Mouse (Mus musculus): Measurements from ENCODE around the gene Msrb2. TPM values are rescaled to one million over a fixed set of nuclear protein-coding genes. Genes with fewer than 3 reads are reported as not detected.

Msrb2 gene
- polyA plus RNA-seq, 1 experiment: 67.2 TPM

- Histone ChIP-seq H3K4me3 (ENCODE audit: insufficient read depth, low read depth, low read length) (no peak overlapping the region), H3K27ac (replicated peaks; ENCODE audit: low read depth, low read length) (no peak overlapping the region), H3K4me1 (ENCODE audit: control insufficient read depth, insufficient read depth, insufficient read length, low read length) (peaks cover 3% of the 10 kb centered on the region; the same call in 1 of the 2 replicates)
Measured at GRCm38 (mm10) chr2:19373695-19374094, 2.5 kb downstream of the Msrb2 start.

DNA sequence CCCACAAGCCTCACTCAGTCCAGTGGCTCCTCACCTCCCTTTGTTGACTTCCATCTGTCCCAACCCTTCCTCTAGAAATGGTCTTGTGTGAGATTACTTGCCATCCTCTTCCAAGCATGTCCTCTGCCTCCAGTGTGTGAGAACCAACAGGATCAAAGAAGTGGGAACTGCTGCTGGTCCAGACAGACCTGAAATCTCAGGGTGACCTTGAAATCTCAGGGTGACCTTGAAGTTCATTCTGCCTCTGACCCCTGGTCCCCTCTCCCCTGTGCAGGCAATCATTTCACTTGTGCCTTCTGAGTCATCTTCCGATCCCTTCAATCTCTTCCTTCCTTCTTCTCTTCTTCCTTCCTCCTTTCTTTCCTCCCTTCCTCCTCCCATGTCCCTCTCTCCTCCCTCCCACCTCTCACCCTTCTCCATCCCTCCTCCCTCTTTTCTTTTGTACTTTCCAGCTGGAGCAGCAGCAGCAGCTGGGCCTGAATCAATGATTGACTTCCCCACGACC lies 9.3 kb downstream of the Msrb2 start:
- no peaks in the 10 kb centered on the region for H3K4me1 ChIP-seq (ENCODE audit: control insufficient read depth, insufficient read depth, insufficient read length, low read length)
- H3K27ac ChIP-seq (replicated peaks; ENCODE audit: low read depth, low read length): no peak overlapping the region
- H3K4me3 ChIP-seq (ENCODE audit: insufficient read depth, low read depth, low read length): no peak overlapping the region

- Histone ChIP-seq H3K4me1 (ENCODE audit: control insufficient read depth, insufficient read depth, insufficient read length, low read length) (no peaks in the 10 kb centered on the region), H3K27ac (replicated peaks; ENCODE audit: low read depth, low read length) (no peak overlapping the region), H3K4me3 (ENCODE audit: insufficient read depth, low read depth, low read length) (no peak overlapping the region)
Measured at GRCm38 (mm10) chr2:19380986-19381385, 9.7 kb downstream of the Msrb2 start.

- no peaks in the 10 kb centered on the region for H3K4me1 ChIP-seq (ENCODE audit: control insufficient read depth, insufficient read depth, insufficient read length, low read length)
- no peak overlapping the region for H3K4me3 ChIP-seq (ENCODE audit: insufficient read depth, low read depth, low read length)
- no peak overlapping the region for H3K27ac ChIP-seq (replicated peaks; ENCODE audit: low read depth, low read length)
Measured at GRCm38 (mm10) chr2:19382206-19382605, 11.0 kb downstream of the Msrb2 start.

- Histone ChIP-seq H3K4me1 (ENCODE audit: control insufficient read depth, insufficient read depth, insufficient read length, low read length) (no peaks in the 10 kb centered on the region), H3K27ac (replicated peaks; ENCODE audit: low read depth, low read length) (no peak overlapping the region), H3K4me3 (ENCODE audit: insufficient read depth, low read depth, low read length) (no peak overlapping the region)
Measured at GRCm38 (mm10) chr2:19383006-19383405, 11.8 kb downstream of the Msrb2 start.

DNA sequence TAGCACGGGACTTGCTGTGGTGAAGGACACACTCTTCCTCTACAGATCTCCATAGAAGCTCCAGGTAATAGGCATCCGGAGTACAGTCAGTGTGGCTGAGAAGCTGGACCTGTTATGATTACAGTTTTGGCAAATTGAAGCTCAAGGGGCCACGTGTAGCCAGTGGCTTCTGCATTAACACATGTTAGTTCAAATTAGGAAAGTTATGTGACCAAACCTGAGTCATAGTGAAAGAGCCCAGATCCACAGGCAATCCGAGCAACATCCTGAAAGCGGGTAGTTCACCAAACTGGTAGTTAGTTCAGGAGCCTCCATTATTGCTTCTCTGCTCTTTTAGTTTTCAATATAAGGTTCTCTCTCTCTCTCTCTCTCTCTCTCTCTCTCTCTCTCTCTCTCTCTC lies 14.5 kb downstream of the Msrb2 start:
- Histone ChIP-seq H3K27ac (replicated peaks; ENCODE audit: low read depth, low read length) (no peak overlapping the region), H3K4me1 (ENCODE audit: control insufficient read depth, insufficient read depth, insufficient read length, low read length) (no peaks in the 10 kb centered on the region), H3K4me3 (ENCODE audit: insufficient read depth, low read depth, low read length) (no peak overlapping the region)

GRCm38 (mm10) chr2:19388329-19389103 lies 17.3 kb downstream of the Msrb2 start:
- Histone ChIP-seq H3K4me3 (ENCODE audit: insufficient read depth, low read depth, low read length) (no peak overlapping the region), H3K4me1 (ENCODE audit: control insufficient read depth, insufficient read depth, insufficient read length, low read length) (no peaks in the 10 kb centered on the region), H3K27ac (replicated peaks; ENCODE audit: low read depth, low read length) (no peak overlapping the region)

DNA sequence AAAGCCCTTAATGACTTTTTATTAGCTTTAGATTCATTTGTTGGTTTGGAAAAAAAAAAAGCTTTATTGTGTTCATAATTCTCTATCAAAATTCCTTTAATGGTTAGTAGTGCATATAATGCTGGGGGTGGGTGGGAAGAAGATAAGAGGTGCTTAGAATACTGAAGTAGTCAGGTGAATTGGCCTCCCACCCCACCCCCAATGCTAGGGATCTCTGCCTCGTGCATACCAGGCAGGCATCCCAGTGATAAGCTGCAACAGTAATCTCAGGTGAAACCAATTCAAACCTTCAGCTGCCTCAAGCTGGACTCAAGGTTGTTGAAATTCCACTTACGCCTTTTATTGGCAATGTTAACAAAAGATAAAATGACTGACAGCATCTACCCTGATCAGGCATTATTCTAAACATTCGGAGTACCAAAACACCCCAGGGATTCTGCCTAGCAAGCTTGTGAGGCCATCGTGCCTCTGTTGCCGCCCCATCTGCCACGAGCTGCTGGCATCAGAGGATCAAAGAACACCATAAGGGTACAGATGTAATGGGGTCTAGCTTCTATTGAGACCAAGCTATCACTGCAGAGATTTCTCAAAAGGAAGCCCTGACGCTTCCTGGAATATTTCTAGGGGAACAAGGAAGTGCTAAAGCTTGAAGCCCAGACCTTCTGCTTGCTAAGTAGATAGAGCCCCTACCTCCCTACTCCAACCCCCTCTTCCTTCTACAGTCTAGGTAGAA lies 19.3 kb downstream of the Msrb2 start:
- Histone ChIP-seq H3K4me3 (ENCODE audit: insufficient read depth, low read depth, low read length) (no peak overlapping the region), H3K27ac (replicated peaks; ENCODE audit: low read depth, low read length) (no peak overlapping the region), H3K4me1 (ENCODE audit: control insufficient read depth, insufficient read depth, insufficient read length, low read length) (no peaks in the 10 kb centered on the region)

DNA sequence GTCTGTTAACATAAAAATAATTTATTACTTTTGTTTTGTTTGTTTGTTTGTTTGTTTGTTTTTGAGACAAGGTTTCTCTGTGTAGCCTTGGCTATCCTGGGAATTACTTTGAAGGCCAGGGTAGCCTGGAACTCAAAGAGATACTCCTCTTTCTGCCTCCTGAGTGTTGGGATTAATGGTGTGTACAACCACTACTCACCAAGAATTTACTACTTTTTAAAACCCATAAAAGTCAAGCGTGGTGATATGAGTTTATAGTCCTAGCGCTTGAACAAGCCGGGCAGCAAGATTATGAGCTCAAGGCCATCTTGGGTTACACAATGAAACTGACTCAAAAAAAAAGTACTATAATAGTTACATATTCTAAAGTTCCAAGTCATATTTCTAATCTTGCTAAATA lies 20.4 kb downstream of the Msrb2 start:
- H3K27ac ChIP-seq (replicated peaks; ENCODE audit: low read depth, low read length): no peak overlapping the region
- no peaks in the 10 kb centered on the region for H3K4me1 ChIP-seq (ENCODE audit: control insufficient read depth, insufficient read depth, insufficient read length, low read length)
- no peak overlapping the region for H3K4me3 ChIP-seq (ENCODE audit: insufficient read depth, low read depth, low read length)

GRCm38 (mm10) chr2:19392793-19393192 lies 21.6 kb downstream of the Msrb2 start:
- H3K4me1 ChIP-seq (ENCODE audit: control insufficient read depth, insufficient read depth, insufficient read length, low read length): no peaks in the 10 kb centered on the region
- H3K27ac ChIP-seq (replicated peaks; ENCODE audit: low read depth, low read length): no peak overlapping the region
- no peak overlapping the region for H3K4me3 ChIP-seq (ENCODE audit: insufficient read depth, low read depth, low read length)

GRCm38 (mm10) chr2:19405409-19405808 lies 34.2 kb downstream of the Msrb2 start:
- Histone ChIP-seq H3K4me1 (ENCODE audit: control insufficient read depth, insufficient read depth, insufficient read length, low read length) (no peaks in the 10 kb centered on the region), H3K27ac (replicated peaks; ENCODE audit: low read depth, low read length) (no peak overlapping the region), H3K4me3 (ENCODE audit: insufficient read depth, low read depth, low read length) (no peak overlapping the region)

DNA sequence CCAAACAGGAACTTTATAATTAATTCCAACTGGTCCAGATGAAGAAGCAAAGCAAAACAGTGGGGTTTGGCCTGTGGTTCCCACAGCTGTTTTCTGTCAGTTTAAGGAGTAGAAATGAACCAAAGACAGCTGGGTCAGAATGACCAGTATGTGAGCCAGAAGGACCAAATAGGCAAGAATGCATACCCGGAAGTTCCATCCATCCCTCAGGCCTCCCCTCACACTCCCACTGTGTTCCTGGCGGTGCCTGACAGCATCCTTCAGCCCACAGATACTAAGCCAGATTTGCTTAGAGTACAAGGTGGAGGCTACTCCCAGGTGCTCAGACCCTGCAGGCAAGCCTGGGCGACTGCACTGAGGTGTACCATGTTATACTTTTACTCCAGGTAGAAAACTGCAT lies 35.3 kb downstream of the Msrb2 start:
- Histone ChIP-seq H3K4me3 (ENCODE audit: insufficient read depth, low read depth, low read length) (no peak overlapping the region), H3K27ac (replicated peaks; ENCODE audit: low read depth, low read length) (no peak overlapping the region), H3K4me1 (ENCODE audit: control insufficient read depth, insufficient read depth, insufficient read length, low read length) (no peaks in the 10 kb centered on the region)

DNA sequence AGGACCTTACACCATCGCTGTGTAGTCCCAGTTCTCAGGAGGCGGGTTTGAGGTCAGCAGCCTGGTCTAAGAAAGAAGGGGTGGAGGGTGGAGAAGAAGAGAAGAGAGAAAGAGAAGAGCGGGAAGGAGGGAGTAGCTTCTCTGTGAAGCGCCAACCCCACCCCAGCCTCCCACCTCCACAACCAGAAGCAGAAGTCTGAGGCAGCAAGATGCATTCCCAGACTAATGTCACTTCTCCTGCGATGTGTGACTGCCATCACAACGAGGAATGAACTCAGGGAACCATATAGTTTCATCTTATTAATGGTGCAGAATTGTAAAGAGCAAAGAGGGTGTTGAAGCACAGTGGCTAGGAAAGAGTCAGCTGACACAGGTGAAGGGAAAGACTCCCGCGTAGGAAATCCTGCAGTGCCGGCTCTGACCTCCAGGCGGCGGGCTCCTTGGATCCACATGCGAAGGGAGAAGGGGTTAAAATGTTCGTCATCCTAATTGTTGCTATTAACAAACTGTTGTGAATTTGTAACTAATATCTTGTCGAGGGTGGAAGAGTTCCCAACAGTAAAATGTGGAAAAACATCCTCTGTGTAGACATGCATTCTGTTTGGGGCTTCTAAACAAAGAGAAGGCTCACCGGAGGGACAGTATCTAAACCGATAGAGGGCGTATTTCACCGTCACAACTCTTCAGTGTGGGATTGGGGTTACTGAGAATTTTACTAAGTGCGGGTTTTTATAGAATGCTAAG lies 43.2 kb downstream of the Msrb2 start:
- H3K4me1 ChIP-seq (ENCODE audit: control insufficient read depth, insufficient read depth, insufficient read length, low read length): no peaks in the 10 kb centered on the region
- no peak overlapping the region for H3K27ac ChIP-seq (replicated peaks; ENCODE audit: low read depth, low read length)
- peak overlapping the region; percentile 29; the same call in 1 of the 2 replicates for H3K4me3 ChIP-seq (ENCODE audit: insufficient read depth, low read depth, low read length)

DNA sequence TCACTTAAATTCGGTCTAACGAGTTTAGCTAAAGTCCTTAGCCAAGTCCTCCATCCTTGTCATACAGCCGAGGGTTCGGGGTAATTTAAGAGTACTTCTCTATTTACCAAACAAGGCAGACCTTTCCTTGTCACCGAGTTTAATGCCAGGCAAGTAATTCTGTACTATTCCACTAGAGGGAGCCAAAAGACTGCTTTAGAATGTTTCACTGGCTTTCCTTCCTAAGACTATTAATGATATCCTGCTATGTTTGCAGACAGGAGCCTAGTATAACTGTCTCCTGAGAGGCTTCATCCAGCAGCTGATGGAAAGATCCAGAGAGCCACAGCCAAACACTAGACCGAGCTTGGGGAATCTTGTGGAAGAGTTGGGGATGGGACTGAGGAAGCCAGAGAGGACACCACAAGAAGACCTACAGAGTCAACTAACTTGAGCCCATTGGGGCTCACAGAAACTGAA lies 43.9 kb downstream of the Msrb2 start:
- Histone ChIP-seq H3K4me3 (ENCODE audit: insufficient read depth, low read depth, low read length) (0 out of 2 replicates have a peak overlapping the region, but pooled peaks have one; percentile 9), H3K4me1 (ENCODE audit: control insufficient read depth, insufficient read depth, insufficient read length, low read length) (no peaks in the 10 kb centered on the region), H3K27ac (replicated peaks; ENCODE audit: low read depth, low read length) (no peak overlapping the region)

GRCm38 (mm10) chr2:19416066-19416465 lies 44.8 kb downstream of the Msrb2 start:
- no peak overlapping the region for H3K4me3 ChIP-seq (ENCODE audit: insufficient read depth, low read depth, low read length)
- H3K4me1 ChIP-seq (ENCODE audit: control insufficient read depth, insufficient read depth, insufficient read length, low read length): no peaks in the 10 kb centered on the region

More at GRCm38 (mm10) chr2:19416066-19416465, 44.8 kb downstream of the Msrb2 start:
- no peak overlapping the region for H3K27ac ChIP-seq (replicated peaks; ENCODE audit: low read depth, low read length)

Measured in brown adipose tissue, adult 24 weeks (tissue).